Mouse (Mus musculus): ENCODE measurements at regions not wholly inside any gene's neighbourhood (a gene's known extent, or its start where the extent isn't known, plus 50 kb on each side); places are given as distances from the start of the nearest gene placed in this dataset.

GRCm38 (mm10) chr6:89045436-89045966, 143.4 kb downstream of the Tpra1 start:
- H3K27ac ChIP-seq = no peak overlapping the region
- DNase-seq (ENCODE audit: low spot score) = no peak
- H3K27me3 ChIP-seq (ENCODE audit: insufficient read depth, poor library complexity, severe bottlenecking) = peaks cover 20% of the 10 kb centered on the region; the same call in 1 of the 2 replicates
- no peak overlapping the region for H3K4me3 ChIP-seq
- 63% methylated on average over 4 of the region's 4 CpGs for WGBS
- peaks cover 5% of the 10 kb centered on the region; the same call in 1 of the 2 replicates for H3K4me1 ChIP-seq
- no peaks in the 10 kb centered on the region for H3K36me3 ChIP-seq
- H3K9me3 ChIP-seq = no peaks in the 10 kb centered on the region

- Histone ChIP-seq H3K9me3 (no peaks in the 10 kb centered on the region), H3K27me3 (ENCODE audit: insufficient read depth, poor library complexity, severe bottlenecking) (peaks cover 13% of the 10 kb centered on the region; the same call in 1 of the 2 replicates), H3K4me1 (peaks cover 5% of the 10 kb centered on the region; the same call in 1 of the 2 replicates), H3K36me3 (no peaks in the 10 kb centered on the region), H3K4me3 (no peak overlapping the region), H3K27ac (no peak overlapping the region)
- no peak for DNase-seq (ENCODE audit: low spot score)
- 84% methylated on average over 2 of the region's 2 CpGs for WGBS
These were observed 144.4 kb downstream of the Tpra1 start for GRCm38 (mm10) chr6:89046476-89046875.

GRCm38 (mm10) chr6:89047629-89048332, 145.7 kb downstream of the Tpra1 start:
- H3K36me3 ChIP-seq = no peaks in the 10 kb centered on the region
- WGBS = 54% methylated on average over 6 of the region's 6 CpGs
- H3K27ac ChIP-seq = no peak overlapping the region; the same call in 1 of the 2 replicates
- H3K4me3 ChIP-seq = no peak overlapping the region
- no peak for DNase-seq (ENCODE audit: low spot score)
- no peaks in the 10 kb centered on the region for H3K9me3 ChIP-seq
- H3K4me1 ChIP-seq = peaks cover 3% of the 10 kb centered on the region; the same call in 1 of the 2 replicates
- peaks cover 3% of the 10 kb centered on the region; the same call in 1 of the 2 replicates for H3K27me3 ChIP-seq (ENCODE audit: insufficient read depth, poor library complexity, severe bottlenecking)

DNA sequence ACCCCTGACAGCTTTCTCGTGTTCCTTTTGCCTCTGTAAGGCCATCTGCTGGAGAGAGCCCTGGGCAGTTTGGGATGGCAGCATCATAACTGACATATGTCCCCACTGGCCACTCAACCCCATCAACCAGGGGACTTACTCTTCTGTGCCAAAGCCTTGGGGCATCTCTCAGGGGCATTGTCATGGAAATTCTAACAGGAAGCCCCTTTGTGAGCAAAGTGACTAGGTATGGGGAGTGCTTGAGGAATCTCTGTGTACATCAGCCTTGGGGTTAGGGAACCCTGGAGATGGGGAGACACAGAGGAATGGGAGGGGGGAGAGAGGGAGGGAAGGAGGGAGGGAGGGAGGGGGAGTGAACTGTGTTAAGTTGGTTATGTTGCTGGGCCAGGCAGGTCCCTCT, 147.2 kb downstream of the Tpra1 start:
- Histone ChIP-seq H3K9me3 (no peaks in the 10 kb centered on the region), H3K4me3 (no peak overlapping the region), H3K27me3 (ENCODE audit: insufficient read depth, poor library complexity, severe bottlenecking) (no peaks in the 10 kb centered on the region; the same call in 1 of the 2 replicates), H3K27ac (no peak overlapping the region), H3K36me3 (no peaks in the 10 kb centered on the region), H3K4me1 (no peaks in the 10 kb centered on the region)
- WGBS = 64% methylated on average over 1 of the region's 1 CpGs
- no peak for DNase-seq (ENCODE audit: low spot score)

- no peak for DNase-seq (ENCODE audit: low spot score)
- no peaks in the 10 kb centered on the region for H3K4me1 ChIP-seq
- H3K9me3 ChIP-seq = no peaks in the 10 kb centered on the region
- no peak overlapping the region for H3K4me3 ChIP-seq
- 80% methylated on average over 13 of the region's 13 CpGs for WGBS
- no peaks in the 10 kb centered on the region; the same call in 1 of the 2 replicates for H3K27me3 ChIP-seq (ENCODE audit: insufficient read depth, poor library complexity, severe bottlenecking)
- H3K36me3 ChIP-seq = no peaks in the 10 kb centered on the region
- H3K27ac ChIP-seq = no peak overlapping the region
These were observed 148.7 kb downstream of the Tpra1 start for GRCm38 (mm10) chr6:89050575-89051270.

GRCm38 (mm10) chr6:89052758-89053460, 150.9 kb downstream of the Tpra1 start:
- no peak for DNase-seq (ENCODE audit: low spot score)
- no peaks in the 10 kb centered on the region for H3K4me1 ChIP-seq
- H3K27me3 ChIP-seq (ENCODE audit: insufficient read depth, poor library complexity, severe bottlenecking) = no peaks in the 10 kb centered on the region; the same call in 1 of the 2 replicates
- no peaks in the 10 kb centered on the region for H3K36me3 ChIP-seq
- H3K9me3 ChIP-seq = no peaks in the 10 kb centered on the region
- no peak overlapping the region for H3K27ac ChIP-seq
- 76% methylated on average over 9 of the region's 9 CpGs for WGBS
- H3K4me3 ChIP-seq = no peak overlapping the region

GRCm38 (mm10) chr6:89054060-89054459, 152.0 kb downstream of the Tpra1 start:
- no peak for DNase-seq (ENCODE audit: low spot score)
- H3K9me3 ChIP-seq = no peaks in the 10 kb centered on the region

GRCm38 (mm10) chr6:89059431-89059975, 157.5 kb downstream of the Tpra1 start:
- Histone ChIP-seq H3K9me3 (no peaks in the 10 kb centered on the region), H3K27ac (no peak overlapping the region), H3K4me1 (no peaks in the 10 kb centered on the region), H3K27me3 (ENCODE audit: insufficient read depth, poor library complexity, severe bottlenecking) (no peaks in the 10 kb centered on the region), H3K4me3 (no peak overlapping the region), H3K36me3 (no peaks in the 10 kb centered on the region)
- DNase-seq (ENCODE audit: low spot score) = no peak
- 65% methylated on average over 4 of the region's 4 CpGs for WGBS

More at GRCm38 (mm10) chr6:89054060-89054459, 152.0 kb downstream of the Tpra1 start:
- no peaks in the 10 kb centered on the region; the same call in 1 of the 2 replicates for H3K27me3 ChIP-seq (ENCODE audit: insufficient read depth, poor library complexity, severe bottlenecking)
- no peaks in the 10 kb centered on the region for H3K4me1 ChIP-seq
- H3K36me3 ChIP-seq = no peaks in the 10 kb centered on the region
- WGBS = 81% methylated on average over 13 of the region's 13 CpGs
- H3K27ac ChIP-seq = no peak overlapping the region
- no peak overlapping the region for H3K4me3 ChIP-seq

DNA sequence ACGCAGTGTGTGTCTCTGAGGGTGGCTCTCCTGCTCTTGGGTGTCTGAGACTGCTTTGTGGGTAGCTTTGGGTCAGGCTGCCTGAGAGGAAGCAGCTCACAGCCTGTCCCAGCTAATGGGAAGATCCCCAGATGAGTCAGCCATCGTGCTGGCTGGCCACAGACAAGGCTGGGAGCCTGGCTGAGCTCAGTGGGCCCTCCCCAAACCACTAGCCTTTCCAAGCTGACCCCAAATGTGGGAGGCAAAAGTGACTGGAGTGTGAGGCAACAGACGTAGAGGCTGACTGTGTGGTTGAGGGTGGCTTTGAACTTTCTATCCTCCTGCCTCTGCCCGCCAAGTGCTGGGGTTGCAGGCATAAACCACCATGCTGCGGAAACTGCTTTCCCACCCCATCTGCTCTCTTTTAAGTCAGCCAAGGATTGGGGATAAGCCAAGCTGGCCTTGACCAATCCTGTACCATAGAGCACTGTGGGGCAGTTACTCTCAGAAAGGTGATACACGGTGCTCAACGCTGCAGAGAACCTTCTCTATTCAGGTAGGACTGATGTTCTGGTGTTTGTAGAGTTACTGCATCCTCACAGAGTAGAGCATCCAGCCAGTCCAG, 163.0 kb downstream of the Tpra1 start:
- no peak for DNase-seq (ENCODE audit: low spot score)
- H3K9me3 ChIP-seq = no peaks in the 10 kb centered on the region

GRCm38 (mm10) chr6:89066588-89066987, 164.5 kb downstream of the Tpra1 start:
- Histone ChIP-seq H3K27ac (no peak overlapping the region), H3K27me3 (ENCODE audit: insufficient read depth, poor library complexity, severe bottlenecking) (no peaks in the 10 kb centered on the region), H3K36me3 (no peaks in the 10 kb centered on the region), H3K4me3 (no peak overlapping the region), H3K4me1 (no peaks in the 10 kb centered on the region), H3K9me3 (no peaks in the 10 kb centered on the region)
- no peak for DNase-seq (ENCODE audit: low spot score)
- WGBS = 65% methylated on average over 5 of the region's 5 CpGs

More for the DNA sequence above, 163.0 kb downstream of the Tpra1 start:
- Histone ChIP-seq H3K27me3 (ENCODE audit: insufficient read depth, poor library complexity, severe bottlenecking) (no peaks in the 10 kb centered on the region), H3K36me3 (no peaks in the 10 kb centered on the region), H3K4me1 (no peaks in the 10 kb centered on the region), H3K4me3 (no peak overlapping the region), H3K27ac (no peak overlapping the region)
- 76% methylated on average over 7 of the region's 7 CpGs for WGBS

DNA sequence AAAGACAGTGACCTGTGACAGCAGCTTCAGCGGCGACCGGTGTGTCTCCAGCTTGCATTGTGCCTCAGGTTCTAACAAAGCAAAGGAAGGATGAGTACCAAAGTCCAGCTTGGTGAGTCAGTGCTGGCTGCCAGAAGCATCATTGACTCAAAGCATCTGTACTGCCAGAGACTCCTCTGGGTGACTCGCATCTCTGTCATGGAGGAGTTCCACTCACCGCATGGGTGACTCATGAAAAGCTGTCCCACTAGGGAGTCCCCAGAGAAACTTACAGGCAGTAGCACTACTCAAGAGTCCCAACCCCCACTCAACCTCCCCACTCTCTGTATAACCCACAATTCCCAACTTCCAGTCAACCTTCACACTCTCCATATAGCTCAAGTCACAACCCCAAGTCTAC, 166.2 kb downstream of the Tpra1 start:
- H3K4me1 ChIP-seq = no peaks in the 10 kb centered on the region
- 95% methylated on average over 5 of the region's 5 CpGs for WGBS
- H3K4me3 ChIP-seq = no peak overlapping the region
- H3K36me3 ChIP-seq = no peaks in the 10 kb centered on the region
- no peak for DNase-seq (ENCODE audit: low spot score)
- H3K27ac ChIP-seq = no peak overlapping the region
- H3K27me3 ChIP-seq (ENCODE audit: insufficient read depth, poor library complexity, severe bottlenecking) = no peaks in the 10 kb centered on the region
- no peaks in the 10 kb centered on the region for H3K9me3 ChIP-seq

GRCm38 (mm10) chr6:89069108-89069507, 167.1 kb downstream of the Tpra1 start:
- Histone ChIP-seq H3K27me3 (ENCODE audit: insufficient read depth, poor library complexity, severe bottlenecking) (no peaks in the 10 kb centered on the region), H3K4me3 (no peak overlapping the region), H3K36me3 (no peaks in the 10 kb centered on the region), H3K9me3 (no peaks in the 10 kb centered on the region), H3K4me1 (no peaks in the 10 kb centered on the region), H3K27ac (no peak overlapping the region)
- no peak for DNase-seq (ENCODE audit: low spot score)
- 71% methylated on average over 5 of the region's 5 CpGs for WGBS
